Mouse (Mus musculus) hindlimb bud, embryonic 11.5 days (tissue): ENCODE measurements at regions not wholly inside any gene's neighbourhood (a gene's known extent, or its start where the extent isn't known, plus 50 kb on each side); places are given as distances from the start of the nearest gene placed in this dataset.

Experiments used
- DNase-seq: peaks from one replicate; pipeline ENCODE4 v3.0.0-alpha.2; 2012; ENCODE audit warnings: low read depth, low spot score; ENCODE audit errors: extremely low spot score

DNA sequence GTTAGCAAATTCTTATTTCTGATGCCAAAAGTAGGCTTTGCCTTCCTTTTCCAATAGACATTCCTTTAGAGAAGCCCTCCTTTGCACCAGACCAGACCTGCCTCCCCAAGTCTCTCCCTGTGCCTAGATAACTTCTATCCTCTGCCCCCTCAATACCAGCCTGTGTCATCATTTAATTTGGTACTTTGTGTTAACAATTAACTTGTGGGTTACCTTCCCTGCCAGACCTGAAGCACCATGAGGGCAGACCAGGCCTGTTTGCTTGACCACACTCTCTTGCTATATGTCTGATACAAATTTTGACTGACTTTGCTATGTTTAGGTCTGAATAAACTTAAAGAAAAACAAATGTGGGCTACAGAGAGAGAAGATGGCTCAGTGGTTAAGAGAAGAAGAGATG is 259.7 kb downstream of the Pik3r1 start:
- DNase-seq: no peak

DNA sequence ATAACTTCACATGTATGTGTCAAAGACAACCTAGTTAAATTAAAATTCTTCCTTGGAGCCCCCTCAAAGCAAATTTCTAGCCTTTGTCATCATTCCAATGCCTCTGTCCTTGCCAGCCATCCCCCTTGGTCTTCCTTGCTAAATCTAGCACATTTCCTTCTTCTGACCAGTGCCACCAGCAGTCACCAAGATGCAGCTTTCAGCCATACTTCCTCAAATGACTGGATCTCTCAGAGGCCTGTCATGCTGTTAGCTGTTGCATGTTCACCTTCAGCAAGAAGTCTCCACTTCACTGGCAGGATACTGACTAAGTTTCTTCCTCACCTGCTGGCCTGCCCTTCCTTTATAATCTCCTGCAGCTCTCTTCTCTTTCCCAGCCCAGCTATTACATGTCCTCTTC is 261.3 kb downstream of the Pik3r1 start:
- no peak for DNase-seq

DNA sequence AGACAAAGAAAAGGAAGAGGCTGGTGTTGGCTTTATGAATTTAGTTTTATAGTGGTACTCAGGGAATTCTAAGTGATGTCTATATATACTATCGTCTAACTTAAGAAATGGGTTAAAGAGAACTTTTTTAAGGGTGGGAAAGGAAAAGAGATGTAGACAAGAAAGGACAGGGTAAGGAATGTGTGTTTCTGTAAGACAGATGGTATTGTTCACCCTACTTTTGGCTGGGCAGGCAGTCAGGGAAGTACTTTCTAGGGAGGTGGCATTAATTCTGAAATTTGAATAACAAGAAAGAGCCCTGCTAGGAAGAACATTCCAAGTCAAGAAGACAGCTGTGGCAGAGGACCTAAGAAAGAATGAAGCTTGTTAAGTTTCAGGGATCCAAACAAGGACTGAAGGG is 263.0 kb downstream of the Pik3r1 start:
- no peak for DNase-seq

DNA sequence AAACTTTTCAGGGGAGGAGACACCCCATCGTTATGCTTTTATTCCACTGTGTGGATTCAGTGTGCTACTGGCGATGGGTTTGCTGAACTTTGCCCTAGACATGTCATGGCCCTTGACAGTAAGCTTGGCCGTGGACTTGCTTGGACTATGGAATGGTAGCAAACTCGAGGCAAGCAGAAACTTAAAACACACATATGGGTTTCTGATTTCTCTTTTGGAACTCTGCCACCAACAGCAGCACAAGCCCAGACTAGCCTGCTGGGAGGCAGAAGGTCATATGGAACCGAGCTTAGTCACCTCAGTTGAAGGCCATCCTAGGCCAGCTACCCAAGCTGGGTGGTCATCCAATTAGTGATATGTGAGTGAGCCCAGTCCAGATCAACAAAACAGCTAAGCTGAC is 263.8 kb downstream of the Pik3r1 start:
- no peak for DNase-seq

DNA sequence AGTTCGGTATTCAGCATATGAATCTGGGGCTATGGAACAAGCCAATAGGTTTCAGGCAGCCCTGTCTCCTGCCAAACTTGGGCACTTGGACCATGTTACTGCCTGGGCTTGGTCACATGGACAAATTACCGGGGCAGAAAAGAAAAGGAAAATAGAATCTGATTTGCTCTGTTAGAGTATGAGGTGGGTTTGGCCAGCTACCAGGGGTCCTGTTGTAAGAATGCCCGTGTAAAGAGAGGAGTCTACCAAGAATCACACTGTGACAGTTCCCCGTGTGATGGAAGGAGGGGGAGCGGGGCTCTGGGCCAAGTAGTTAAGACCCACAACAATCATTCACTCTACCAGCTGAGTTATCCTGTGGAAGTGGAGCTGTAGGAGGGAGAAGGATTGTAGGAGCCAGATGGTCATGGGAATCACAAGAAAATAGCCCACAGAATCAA is 266.2 kb downstream of the Pik3r1 start:
- DNase-seq: no peak

DNA sequence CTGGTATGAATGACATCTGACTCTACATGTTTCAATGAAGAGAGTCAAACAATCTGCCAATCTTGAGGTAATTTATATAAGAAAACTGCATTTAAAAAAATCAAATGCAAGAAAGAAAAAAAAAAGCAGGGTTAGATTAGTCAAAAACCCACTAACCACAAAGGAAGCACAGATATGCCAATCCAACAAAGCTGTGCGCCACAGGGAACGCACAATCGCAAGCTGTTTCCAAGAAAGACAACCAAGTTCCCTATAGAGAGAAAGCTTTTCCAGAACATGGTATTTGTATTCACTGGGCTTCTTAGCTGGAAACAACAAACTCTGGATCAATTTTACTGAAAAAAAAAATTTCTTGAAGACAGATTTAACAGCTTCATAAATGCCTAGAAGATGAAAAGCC is 267.0 kb downstream of the Pik3r1 start:
- DNase-seq: no peak

DNA sequence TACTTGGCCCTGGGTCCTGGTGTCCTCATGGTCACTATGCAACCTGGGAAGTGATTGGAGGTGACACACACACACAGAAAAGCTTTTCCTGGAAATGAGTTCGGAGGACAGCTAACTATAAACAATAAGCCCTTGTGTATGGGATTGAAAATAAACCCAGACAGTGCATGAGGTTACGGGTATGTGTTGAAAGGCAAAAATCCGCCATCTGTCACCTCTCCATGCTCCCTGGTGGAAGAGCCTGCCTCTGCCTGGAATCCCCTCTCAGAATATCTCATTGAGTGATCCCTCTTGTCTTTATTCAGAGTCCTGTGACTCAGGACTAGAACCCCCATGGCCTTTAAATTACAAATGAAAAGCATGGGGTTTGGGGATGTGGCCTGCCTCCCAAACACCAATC is 276.2 kb downstream of the Pik3r1 start:
- no peak for DNase-seq

DNA sequence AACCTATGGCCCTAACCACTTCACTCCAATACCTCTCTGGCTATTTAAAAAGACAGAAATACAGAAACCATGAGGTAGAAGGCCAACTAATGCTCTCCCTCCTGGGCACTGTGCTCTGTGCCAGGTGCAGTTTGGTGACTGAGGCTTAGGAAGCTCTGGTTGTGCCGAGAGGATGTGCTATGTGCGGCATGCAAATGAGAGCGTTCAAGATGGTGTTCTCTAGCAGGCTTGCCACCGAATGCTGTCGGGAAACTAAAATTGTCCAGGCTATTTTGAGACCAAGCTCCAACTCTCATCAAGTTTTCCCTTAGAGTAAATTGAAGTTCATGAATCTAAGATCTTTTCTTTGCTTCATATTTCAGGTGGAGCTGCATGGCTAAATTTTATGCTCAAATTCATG is 277.1 kb downstream of the Pik3r1 start:
- no peak for DNase-seq

DNA sequence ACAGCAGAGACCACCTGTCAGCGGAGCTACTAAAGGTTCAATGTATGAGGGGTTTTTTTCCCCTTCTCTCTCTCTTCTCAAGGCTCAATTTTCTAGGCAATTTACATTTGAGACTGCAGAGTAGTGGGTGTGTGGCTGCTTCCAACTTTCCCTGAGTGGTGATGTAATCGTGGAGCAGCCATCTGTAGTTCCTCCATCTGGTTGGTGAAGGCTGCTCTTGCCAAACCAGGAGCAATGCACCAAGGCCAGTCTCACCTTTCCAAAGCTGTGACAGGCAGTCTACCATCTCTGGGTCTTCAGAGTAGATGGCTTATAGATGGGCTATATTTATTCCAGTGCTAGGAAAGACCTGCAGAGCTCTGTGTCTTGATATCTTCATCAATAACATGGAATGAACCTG is 280.4 kb downstream of the Pik3r1 start:
- DNase-seq: no peak

DNA sequence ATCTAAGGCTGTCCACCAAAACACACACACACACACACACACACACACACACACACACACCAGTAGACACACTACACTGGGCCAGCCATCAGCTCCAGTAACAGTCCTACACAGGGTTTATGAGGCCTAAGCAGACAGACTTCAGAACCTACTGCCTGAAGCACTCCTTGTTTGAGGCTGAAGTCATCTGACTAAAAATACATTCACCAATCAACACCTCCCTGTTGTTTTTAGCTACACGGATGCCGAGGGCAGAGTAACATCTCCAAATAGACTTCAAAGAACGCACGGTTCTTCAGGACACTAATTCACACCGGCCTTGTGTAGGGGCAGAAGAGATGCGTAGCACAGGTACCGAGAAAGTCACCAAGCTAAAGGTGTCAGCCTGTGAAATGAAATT is 282.2 kb downstream of the Pik3r1 start:
- DNase-seq: no peak

DNA sequence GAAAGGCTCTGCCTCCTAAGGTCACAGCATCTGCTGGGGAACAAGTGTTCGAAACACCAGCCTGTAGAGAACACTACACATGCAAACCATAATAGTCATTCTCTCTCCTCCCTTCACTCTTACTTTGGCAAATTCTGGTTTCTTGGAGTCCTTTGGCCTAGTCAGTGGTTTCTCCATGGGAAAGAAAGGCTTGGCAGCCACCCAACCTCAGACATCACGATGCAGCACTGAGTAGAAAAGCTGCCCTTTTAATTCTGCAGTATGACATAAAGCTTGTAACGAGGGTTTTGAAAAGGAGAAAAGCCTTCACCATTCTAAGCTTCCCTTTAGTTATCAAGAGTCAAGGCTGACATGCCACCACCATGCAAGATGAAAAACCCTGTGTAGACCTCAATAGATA is 284.2 kb downstream of the Pik3r1 start:
- DNase-seq: no peak

DNA sequence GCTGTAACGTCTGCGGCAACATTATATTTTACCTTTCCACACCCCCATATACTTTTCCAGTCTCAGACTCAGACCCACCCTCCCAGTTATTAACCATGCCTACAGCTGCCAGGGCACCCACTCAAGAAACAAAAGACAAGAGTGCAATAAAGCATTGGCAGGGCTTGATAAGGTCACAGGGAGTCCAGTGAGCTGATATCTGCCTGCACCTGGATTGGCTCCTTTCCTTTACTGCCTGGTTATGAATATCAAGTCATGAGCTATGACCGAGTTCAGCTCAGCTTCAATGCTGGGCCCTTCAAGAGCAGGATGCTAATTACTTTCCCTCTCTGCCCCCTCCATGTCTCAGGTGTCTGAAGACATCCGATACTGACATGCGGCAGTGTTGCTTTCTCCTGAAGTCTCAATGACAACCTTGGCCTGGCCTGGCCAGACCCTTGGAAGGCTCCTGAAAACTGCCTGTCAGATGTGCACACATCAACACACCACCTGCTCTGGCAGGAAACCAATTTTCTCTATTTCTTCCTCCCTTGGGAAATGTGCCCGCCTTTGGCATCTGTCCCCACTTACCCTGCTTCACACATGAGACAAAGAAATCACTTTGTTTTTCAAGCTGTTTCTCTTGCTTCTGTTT is 286.3 kb downstream of the Pik3r1 start:
- DNase-seq: no peak

DNA sequence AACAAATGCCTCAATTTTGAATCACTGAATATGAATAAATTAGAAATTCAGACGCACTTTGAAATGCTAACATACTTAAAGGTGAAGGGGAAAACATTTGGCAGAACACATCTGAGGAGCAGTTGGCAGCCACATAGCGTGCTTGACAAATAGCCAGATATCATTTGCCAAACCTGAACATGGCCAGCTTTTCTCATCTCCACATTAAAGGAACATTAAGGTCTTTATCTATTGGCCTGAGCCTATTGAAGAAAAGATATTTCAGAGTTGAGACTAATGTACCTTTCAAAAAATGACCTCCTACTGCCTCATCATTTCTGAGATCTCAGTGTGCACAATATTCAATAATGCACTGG is 288.7 kb downstream of the Pik3r1 start:
- DNase-seq: no peak

DNA sequence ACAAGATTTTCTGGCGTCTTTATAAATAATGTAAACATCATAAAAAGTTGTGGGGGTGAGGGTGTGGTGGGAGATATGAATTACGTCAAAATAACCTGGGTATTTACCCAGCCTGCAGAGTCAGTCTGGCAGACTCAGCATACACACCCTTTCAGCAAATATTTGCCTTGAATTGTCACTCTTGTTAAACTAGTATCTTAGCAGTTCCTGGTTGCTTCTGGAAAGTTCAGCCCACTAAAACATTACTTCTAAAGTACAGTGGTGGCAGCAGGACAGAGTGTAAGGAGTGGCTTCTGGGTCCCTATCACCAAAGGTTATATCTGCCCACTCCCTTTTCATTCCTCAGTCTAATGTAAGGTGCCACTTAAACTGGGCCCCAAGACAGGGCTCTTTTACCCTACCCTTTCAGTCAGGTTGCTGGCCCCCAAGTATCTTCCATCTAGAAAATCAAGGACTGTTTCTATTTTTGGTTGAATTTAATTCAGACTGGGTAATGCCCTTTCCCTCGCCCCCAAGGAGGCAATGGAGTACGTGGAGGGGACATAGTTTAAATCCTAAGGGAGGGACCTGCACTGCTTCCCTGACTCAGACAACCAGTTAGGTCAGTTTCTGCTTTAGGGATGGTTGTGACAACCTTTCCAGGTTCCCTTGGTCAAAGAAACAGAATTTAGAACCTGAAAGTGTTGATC is 289.3 kb downstream of the Pik3r1 start:
- no peak for DNase-seq

DNA sequence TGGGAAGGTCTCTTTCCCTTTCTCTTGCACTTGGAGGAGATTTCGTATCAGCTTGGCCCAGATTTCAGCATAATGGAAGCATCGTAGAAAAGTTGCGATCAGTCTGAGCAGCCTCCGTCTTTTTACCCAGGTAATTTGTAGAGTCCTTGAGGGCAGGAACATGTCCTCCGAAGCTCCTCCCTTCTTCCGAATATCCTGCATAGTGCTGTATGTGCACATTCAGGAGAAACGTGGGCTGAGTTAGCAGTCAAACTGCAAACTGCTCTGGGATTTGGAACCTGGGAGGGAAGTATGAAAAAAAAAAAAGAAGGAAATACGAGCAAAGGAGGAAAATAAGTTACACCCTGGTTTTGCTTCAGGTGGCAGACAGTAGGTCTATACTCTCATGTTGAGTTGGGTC is 294.7 kb downstream of the Pik3r1 start:
- DNase-seq: no peak

DNA sequence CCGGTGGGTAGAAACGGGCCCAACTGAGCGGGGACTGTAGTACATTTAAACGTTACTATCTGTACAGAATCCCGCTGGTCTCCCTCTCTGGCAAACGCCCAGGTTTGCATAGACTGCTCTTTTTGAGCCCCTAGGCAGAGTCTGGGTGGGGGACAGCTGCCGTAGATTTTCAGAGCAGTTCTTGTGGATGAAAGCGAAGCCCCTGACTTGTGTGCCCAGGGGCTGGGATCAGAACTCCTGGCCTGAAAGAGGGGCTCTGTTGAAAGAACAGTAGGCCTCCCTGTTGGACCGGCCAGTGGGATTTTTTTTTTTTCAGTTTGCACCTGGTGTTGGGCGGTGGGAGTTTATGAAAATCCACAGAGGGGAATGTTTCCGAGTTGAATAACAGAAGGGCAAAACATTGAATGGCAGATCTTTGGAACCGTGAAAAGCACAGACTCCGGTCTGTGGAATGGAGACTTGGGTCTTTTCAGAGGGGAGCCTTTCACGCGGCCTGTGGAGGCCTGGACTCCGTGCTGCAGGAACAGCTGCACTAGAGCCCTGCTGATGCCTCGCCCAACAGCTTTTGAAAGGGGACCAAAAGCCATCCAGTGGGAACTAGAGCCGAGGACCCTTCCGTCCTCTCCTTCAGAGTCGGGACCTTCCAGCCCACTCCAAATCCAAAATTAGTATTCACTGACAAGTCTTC is 297.3 kb downstream of the Pik3r1 start:
- DNase-seq: no peak

DNA sequence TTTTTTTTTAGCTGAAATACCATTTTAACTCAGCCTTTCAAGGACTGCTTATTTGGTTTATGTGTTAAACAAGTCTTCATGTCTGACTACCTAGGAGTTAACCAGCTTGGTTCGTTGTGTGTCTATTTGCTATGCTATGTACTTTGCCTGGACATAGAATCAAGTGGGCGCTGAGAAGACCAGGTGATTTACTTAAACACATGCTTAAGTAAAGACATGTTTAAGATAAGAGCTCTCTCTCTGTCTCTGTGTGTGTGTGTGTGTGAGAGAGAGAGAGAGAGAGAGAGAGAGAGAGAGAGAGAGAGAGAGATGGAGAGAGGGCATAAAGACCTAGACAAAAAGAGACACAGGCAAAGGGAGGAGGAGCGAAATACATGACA is 302.3 kb downstream of the Pik3r1 start:
- no peak for DNase-seq

DNA sequence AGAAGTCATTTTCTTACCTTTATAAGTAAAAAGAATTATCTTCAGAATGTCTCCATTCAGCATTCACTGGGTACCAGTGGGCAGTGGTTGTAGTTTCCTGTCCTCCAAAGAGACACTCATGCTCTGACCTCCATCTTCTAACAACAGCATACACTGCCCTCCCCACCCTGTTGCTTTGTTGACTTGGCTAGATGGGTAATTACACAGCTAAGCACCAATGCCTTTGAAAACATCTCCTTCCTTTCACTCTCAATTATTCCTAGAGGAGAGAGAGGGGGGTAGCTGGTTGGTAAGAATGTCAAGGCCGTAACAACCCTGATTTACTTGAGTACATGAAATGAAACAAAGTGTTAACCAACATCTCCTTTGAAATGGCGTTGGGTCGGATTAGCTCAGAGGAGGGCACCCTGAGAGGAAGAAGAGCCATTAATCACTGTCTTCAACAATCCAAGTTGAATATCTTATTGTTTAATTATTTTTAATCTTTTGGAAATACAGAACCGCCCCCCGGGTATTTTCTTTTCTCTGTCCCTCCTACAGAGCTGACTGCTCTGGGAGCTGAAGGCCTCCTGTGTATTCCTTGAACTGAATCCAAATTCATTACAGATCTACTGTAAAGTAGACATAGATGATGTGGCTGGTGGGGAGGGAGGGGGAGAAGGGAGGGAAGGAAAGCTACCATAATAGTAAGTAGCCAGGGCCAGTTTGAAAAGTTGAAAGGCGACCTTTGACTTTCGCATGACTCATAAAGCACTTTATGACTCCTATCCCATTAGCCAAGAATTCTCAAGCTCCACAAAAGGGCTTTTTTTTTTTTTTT is 302.9 kb downstream of the Pik3r1 start:
- no peak for DNase-seq

DNA sequence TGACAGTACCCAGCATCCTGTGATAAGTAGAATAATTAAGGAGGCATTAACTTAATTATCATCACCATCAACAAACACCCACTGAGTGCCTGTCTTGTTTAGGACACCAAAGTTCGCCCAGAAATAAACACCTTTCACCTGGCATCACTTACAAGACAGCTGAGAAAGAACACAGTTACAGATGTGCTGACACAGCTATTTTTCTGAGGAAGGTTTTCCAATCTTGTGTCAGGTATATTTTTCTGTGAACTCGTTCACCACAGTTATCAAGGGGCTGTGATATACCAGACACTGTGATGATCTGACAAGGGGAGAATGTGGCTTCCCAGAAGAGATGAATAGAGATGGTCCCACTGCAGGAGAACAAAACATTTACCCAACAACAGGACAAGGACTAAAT is 311.1 kb downstream of the Pik3r1 start:
- DNase-seq: no peak

DNA sequence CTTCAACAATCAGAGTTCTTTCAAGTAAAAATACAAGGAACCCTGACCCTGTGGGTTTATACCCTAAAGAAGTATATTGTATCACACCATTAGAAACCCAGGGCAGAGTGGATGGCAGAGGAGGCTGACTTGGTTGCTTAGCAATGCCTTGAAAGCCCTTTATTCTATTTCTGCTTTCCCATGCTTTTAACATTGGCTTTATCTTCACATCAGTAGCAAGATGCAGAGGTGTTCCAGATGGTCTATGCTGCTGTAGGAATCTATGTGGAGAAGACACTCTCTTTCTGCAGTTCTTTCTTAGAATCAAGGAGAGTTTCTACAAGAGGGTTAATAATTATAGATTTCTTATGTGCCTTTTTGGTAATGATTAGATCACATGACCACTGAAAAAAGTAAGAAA is 313.7 kb downstream of the Pik3r1 start:
- DNase-seq: no peak

DNA sequence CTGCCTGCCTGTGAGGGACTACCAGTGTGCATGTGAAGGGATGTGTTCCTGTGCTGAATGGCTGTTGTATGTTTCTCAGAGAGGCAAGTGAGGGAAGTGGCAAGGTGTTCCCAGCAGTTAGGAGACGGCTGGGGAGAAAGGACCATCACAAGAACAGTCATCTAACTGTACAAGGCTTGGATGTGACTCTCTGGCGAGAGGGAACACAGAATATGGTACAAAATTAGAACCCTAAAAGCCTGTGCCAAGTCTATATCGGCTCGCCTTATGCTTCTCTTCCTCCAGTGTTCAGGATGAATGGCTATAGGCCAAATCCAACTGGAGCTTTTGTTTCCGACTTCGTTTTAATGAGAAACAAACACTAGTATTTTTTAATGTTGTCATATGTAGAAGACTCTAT is 317.5 kb downstream of the Pik3r1 start:
- no peak for DNase-seq

DNA sequence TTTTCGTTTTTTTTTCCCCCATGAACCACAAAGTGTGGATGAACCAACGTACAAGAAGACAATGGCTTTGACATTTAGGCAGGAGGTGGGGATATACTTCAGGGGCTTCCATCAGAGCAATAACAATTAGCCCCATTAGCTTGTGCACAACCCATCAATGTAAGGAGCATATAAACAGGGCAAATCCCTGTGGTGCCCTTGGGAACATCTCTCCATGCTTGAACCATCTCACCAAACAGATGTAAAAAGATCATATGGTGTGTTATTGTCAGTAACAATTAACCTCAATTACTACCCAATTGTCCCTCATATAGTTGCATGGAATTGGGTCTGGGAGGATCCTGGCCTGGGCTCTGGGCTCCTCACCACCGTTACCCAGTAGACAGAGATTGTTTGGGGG is 328.5 kb downstream of the Pik3r1 start:
- DNase-seq: no peak
